In the genomic region with DNA sequence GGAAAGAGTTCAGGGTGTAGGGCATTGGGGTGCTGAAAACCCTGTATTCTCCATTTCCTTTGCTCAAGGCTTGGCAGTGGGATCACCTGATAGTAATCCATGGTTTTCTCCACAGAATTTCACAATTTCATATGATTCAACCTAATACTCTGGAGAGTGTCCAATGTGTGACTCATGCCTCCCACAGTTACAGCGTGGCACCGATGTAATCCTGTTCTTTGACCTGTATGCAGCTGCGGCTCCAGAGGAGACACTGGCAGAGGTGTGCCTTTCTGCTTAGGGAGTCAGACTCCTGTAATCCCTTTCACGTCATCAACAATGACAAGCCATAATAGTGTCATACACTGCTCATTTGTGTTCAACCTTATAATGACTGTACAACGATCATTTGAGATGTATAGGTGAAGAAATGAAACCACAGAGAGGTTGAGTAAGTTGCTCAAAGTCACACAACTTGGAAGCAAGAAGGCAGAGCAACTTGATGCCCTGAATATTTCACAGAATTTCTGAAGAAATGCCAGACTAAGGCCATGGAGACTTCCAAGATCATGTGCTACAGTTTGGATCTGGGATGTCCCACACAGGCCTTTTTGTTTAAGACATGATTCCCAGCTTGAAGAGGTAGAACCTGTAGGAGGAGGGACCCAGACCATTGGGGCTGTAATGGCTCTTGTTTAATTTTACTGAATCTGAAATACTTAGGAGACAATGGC, we compare ENCODE assay signal across 10 mouse cellular contexts. TPM values are rescaled to one million over a fixed set of nuclear protein-coding genes. Genes with fewer than 3 reads are reported as not detected.
A peak's percentile ranks its signal among the peaks of the same experiment; 100 is the strongest.
DNase-seq lines count a peak whose midpoint lies in the region; ATAC-seq and TF ChIP-seq lines count a peak whose summit lies in the region.
"Had no signal": no experiment of that assay in that cellular context is flagged by ENCODE, and none has a peak within 500 bp of the region (broad histone marks: within the 10 kb centered on the region; RNA-seq: fewer than 3 reads in every experiment).

No protein-coding gene starts in this region.

- in situ Hi-C loops in Patski (cut with MboI; ENCODE audit: low pct_unique_long_range_greater_than_20kb): no loop called here

- WGBS in lung, adult 2 months: 61% methylated on average over 5 of the region's 5 CpGs
- WGBS in forebrain, embryonic 11.5 days: 84% methylated on average over 5 of the region's 5 CpGs
- 82% methylated on average over 5 of the region's 5 CpGs for WGBS in midbrain, embryonic 16.5 days

- no peak for TF ChIP-seq POLR2A in lung, adult 2 months (IDR thresholded peaks at IDR 0.05; ENCODE audit: borderline replicate concordance, extremely low read depth, low read depth, low read length)

- H3K9ac ChIP-seq in forebrain, embryonic 11.5 days (ENCODE audit: low read length): no peak overlapping the region
- H3K9ac ChIP-seq in midbrain, embryonic 16.5 days (ENCODE audit: low read depth, low read length): no peak overlapping the region
- H3K9ac ChIP-seq: hindbrain, embryonic 13.5 days had no signal

- no peak overlapping the region for H3K4me2 ChIP-seq in forebrain, embryonic 11.5 days (ENCODE audit: low read depth, low read length, severe bottlenecking)
- no peak overlapping the region for H3K4me2 ChIP-seq in midbrain, embryonic 16.5 days (ENCODE audit: low read length)
- H3K4me2 ChIP-seq: heart, embryonic 11.5 days; hindbrain, embryonic 13.5 days had no signal

- POLR2A ChIA-PET in Patski (lab: Charles Lee): no interaction called here

- H3K36me3 ChIP-seq in forebrain, embryonic 11.5 days (ENCODE audit: control insufficient read depth, insufficient read depth, low read length): no peaks in the 10 kb centered on the region; the same call in 1 of the 2 replicates
- no peaks in the 10 kb centered on the region for H3K36me3 ChIP-seq in midbrain, embryonic 16.5 days (ENCODE audit: control insufficient read depth, insufficient read depth, low read length)
- H3K36me3 ChIP-seq: hindbrain, embryonic 13.5 days had no signal

- ATAC-seq in Patski: peak; percentile 81
- no peak for ATAC-seq in forebrain, embryonic 11.5 days (replicated peaks; ENCODE audit: low FRiP score)
- ATAC-seq in midbrain, embryonic 16.5 days: no peak

- no peak overlapping the region for H3K27ac ChIP-seq in forebrain, embryonic 11.5 days (ENCODE audit: low read depth, low read length)
- no peak overlapping the region for H3K27ac ChIP-seq in midbrain, embryonic 16.5 days (ENCODE audit: low read length)
- H3K27ac ChIP-seq: hindbrain, embryonic 13.5 days; macrophage had no signal

- CTCF ChIA-PET in Patski (lab: Charles Lee): interaction anchor here (1.8 kb wide), 1 partner anchor 41 kb away, joined by 6 read pairs; no protein-coding TSS in a partner anchor

- no peaks in the 10 kb centered on the region for H3K27me3 ChIP-seq in Patski
- no peaks in the 10 kb centered on the region for H3K27me3 ChIP-seq in forebrain, embryonic 11.5 days (ENCODE audit: control insufficient read depth, insufficient read depth, low read length)
- H3K27me3 ChIP-seq in midbrain, embryonic 16.5 days (ENCODE audit: control insufficient read depth, insufficient read depth, low read depth, low read length): no peaks in the 10 kb centered on the region
- H3K27me3 ChIP-seq: hindbrain, embryonic 13.5 days had no signal

- no peak for TF ChIP-seq CTCF in lung, adult 2 months (IDR thresholded peaks at IDR 0.05; ENCODE audit: insufficient read depth, low read length)
- no peak for TF ChIP-seq CTCF in Patski (IDR thresholded peaks at IDR 0.05)

- H3K4me3 ChIP-seq in lung, adult 2 months (replicated peaks; ENCODE audit: extremely low read depth, low read depth, low read length): no peak overlapping the region
- no peak overlapping the region for H3K4me3 ChIP-seq in forebrain, embryonic 11.5 days (ENCODE audit: low read depth, low read length)
- no peak overlapping the region for H3K4me3 ChIP-seq in midbrain, embryonic 16.5 days (ENCODE audit: low read depth, low read length)
- H3K4me3 ChIP-seq: hindbrain, embryonic 13.5 days had no signal

- H3K4me1 ChIP-seq in lung, adult 2 months (ENCODE audit: control insufficient read depth, insufficient read depth, low read length): no peaks in the 10 kb centered on the region
- H3K4me1 ChIP-seq in forebrain, embryonic 11.5 days (replicated peaks; ENCODE audit: control insufficient read depth, insufficient read depth, low read length): no peaks in the 10 kb centered on the region; the same call in 1 of the 2 replicates
- H3K4me1 ChIP-seq in midbrain, embryonic 16.5 days (ENCODE audit: control insufficient read depth, insufficient read depth, low read length): no peaks in the 10 kb centered on the region

- H3K9me3 ChIP-seq in forebrain, embryonic 11.5 days (ENCODE audit: control insufficient read depth, low read length): no peaks in the 10 kb centered on the region
- H3K9me3 ChIP-seq in midbrain, embryonic 16.5 days (replicated peaks; ENCODE audit: control insufficient read depth, low read length, poor library complexity, severe bottlenecking): no peaks in the 10 kb centered on the region
- H3K9me3 ChIP-seq: hindbrain, embryonic 13.5 days had no signal

- peak; percentile 55 to 81 for DNase-seq in lung, adult 18-20 months
- no peak for DNase-seq in lung, adult 2 months
- DNase-seq in Patski (ENCODE audit: low read depth, low spot score): peak; percentile 93
- peak; percentile 64 for DNase-seq in brain, adult 2 months (ENCODE audit: low read depth, low spot score)
- DNase-seq in skeletal muscle tissue, adult 2 months (ENCODE audit: low read depth, low spot score): peak; percentile 60
- DNase-seq in forebrain, embryonic 11.5 days (ENCODE audit: low spot score): no peak

RNA-seq across cellular contexts. Expression of gene Tubb2b, which starts 17.7 kb away (rescaled TPM):
- 13.6 and 21.6 TPM in 2 replicates for polyA plus RNA-seq in lung, adult 2 months (2012; rRNA removed)
- polyA plus RNA-seq in Patski (2021): 61.0 TPM
- 232 and 287 TPM in 2 replicates for polyA plus RNA-seq in forebrain, embryonic 11.5 days (2014; fragmentation: Nextera tagmentation; extraction: Ambion mirVana)
- 1,230 and 1,315 TPM in 2 replicates for polyA plus RNA-seq in midbrain, embryonic 16.5 days (2015; fragmentation: Nextera tagmentation; extraction: Ambion mirVana)

RNA-seq across cellular contexts. Expression of gene Tubb2a, which starts 34.7 kb away (rescaled TPM):
- polyA plus RNA-seq in lung, adult 2 months (2012; rRNA removed): 320 and 386 TPM in 2 replicates
- polyA plus RNA-seq in Patski (2021): 26.8 TPM
- 185 and 229 TPM in 2 replicates for polyA plus RNA-seq in forebrain, embryonic 11.5 days (2014; fragmentation: Nextera tagmentation; extraction: Ambion mirVana)
- polyA plus RNA-seq in midbrain, embryonic 16.5 days (2015; fragmentation: Nextera tagmentation; extraction: Ambion mirVana): 3,297 and 3,828 TPM in 2 replicates

RNA-seq across cellular contexts. Expression of gene Psmg4, which starts 50.2 kb away (rescaled TPM):
- polyA plus RNA-seq in lung, adult 2 months (2012; rRNA removed): 79.9 and 123 TPM in 2 replicates
- polyA plus RNA-seq in Patski (2021): 36.6 TPM
- polyA plus RNA-seq in forebrain, embryonic 11.5 days (2014; fragmentation: Nextera tagmentation; extraction: Ambion mirVana): 114 and 123 TPM in 2 replicates
- 71.6 and 74.6 TPM in 2 replicates for polyA plus RNA-seq in midbrain, embryonic 16.5 days (2015; fragmentation: Nextera tagmentation; extraction: Ambion mirVana)

Comparison
In these comparisons a context has a peak if more than half of its experiments do, and no peak if none do; other contexts are left out.
1. DNase-seq: peak in lung, adult 18-20 months (2 of 2), Patski (single experiment), brain, adult 2 months (single experiment) and skeletal muscle tissue, adult 2 months (single experiment); none in lung, adult 2 months (single experiment) and forebrain, embryonic 11.5 days (single experiment).